Mouse (Mus musculus) ES-E14 (cell line): ENCODE results near the gene Nme9. TPM values are rescaled to one million over a fixed set of nuclear protein-coding genes. Genes with fewer than 3 reads are reported as not detected.

ENCODE experiments used
- DNase-seq: peaks from one replicate; pipeline ENCODE4 v3.0.0-alpha.2; 2013; ENCODE audit warnings: low read depth, low spot score
- H3K27ac ChIP-seq: 2 replicates; pipeline ENCODE4 v1.5.1; 2012; ENCODE audit warnings: low read depth, mild to moderate bottlenecking, low read length, moderate library complexity, mixed read lengths; ENCODE audit not compliant: poor library complexity, insufficient read depth, severe bottlenecking
- H3K36me3 ChIP-seq: 2 replicates; pipeline ENCODE4 v1.6.1; 2012; ENCODE audit warnings: mild to moderate bottlenecking, low read length, moderate library complexity, mixed read lengths; ENCODE audit not compliant: control insufficient read depth, poor library complexity, insufficient read depth, severe bottlenecking
- H3K4me1 ChIP-seq, 2 experiments: fragments of 150-350 bp in 1 of 2; sonication (generic) in 1 of 2; 2 replicates each; pipeline ENCODE4 v1.6.1; 2012; ENCODE audit warnings: low read length in 2 of 2, mild to moderate bottlenecking in 1 of 2, mixed read lengths in 1 of 2; ENCODE audit not compliant: control insufficient read depth in 2 of 2, insufficient read depth in 2 of 2, poor library complexity in 1 of 2
- H3K4me3 ChIP-seq, 2 experiments: fragments of 150-350 bp in 1 of 2; sonication (generic) in 1 of 2; 2 replicates each; pipeline ENCODE4 v1.5.1; 2012; ENCODE audit warnings: low read length in 2 of 2, low read depth in 1 of 2, mild to moderate bottlenecking in 1 of 2, mixed read lengths in 1 of 2; ENCODE audit not compliant: insufficient read depth in 1 of 2, poor library complexity in 1 of 2, severe bottlenecking in 1 of 2
- H3K9ac ChIP-seq: 2 replicates; pipeline ENCODE4 v1.6.1; 2012; ENCODE audit warnings: low read depth, mild to moderate bottlenecking, low read length, mixed read lengths; ENCODE audit not compliant: poor library complexity, insufficient read depth, severe bottlenecking
- H3K9me3 ChIP-seq: fragments of 150-350 bp; sonication (generic); 2 replicates; pipeline ENCODE4 v1.6.1; 2012; ENCODE audit warnings: low read depth, mild to moderate bottlenecking, low read length; ENCODE audit not compliant: control insufficient read depth, insufficient read depth
- CHD2 ChIP-seq: IDR thresholded peaks from 2 replicates; pipeline ENCODE4 v1.6.1; 2014; ENCODE audit warnings: mild to moderate bottlenecking, low read depth, low read length, inconsistent platforms
- HCFC1 ChIP-seq: IDR thresholded peaks from 2 replicates; pipeline ENCODE4 v1.6.1; 2012; ENCODE audit warnings: low read length, inconsistent platforms, borderline replicate concordance; ENCODE audit not compliant: insufficient read depth
- MAFK ChIP-seq: IDR thresholded peaks from 2 replicates; pipeline ENCODE4 v1.6.1; 2014; ENCODE audit warnings: mild to moderate bottlenecking, low read depth, low read length, inconsistent platforms; ENCODE audit not compliant: insufficient read depth
- ZC3H11A ChIP-seq: IDR thresholded peaks from 2 replicates; pipeline ENCODE4 v1.6.1; 2012; ENCODE audit warnings: low read depth, mild to moderate bottlenecking, inconsistent platforms, low read length, borderline replicate concordance
- ZNF384 ChIP-seq: IDR thresholded peaks from 2 replicates; pipeline ENCODE4 v1.6.1; 2012; ENCODE audit warnings: low read depth, low read length, inconsistent platforms
- in situ Hi-C, 2 experiments: fragments of 600-800 bp; cut with MboI; formaldehyde crosslinking; loops; one replicate each; pipeline ENCODE4 v1.15.1; 2025; ENCODE audit warnings: low sequenced_read_pairs in 2 of 2, inconsistent platforms in 1 of 2; ENCODE audit not compliant: unreplicated experiment in 2 of 2
- total RNA-seq: library from RNA; depleted of rRNA; stranded (reverse); fragments of 300-350 nt; gene quantifications from 2 replicates; pipeline ENCODE4 v1.2.3, GENCODE M21; 2012

The Nme9 gene
- total RNA-seq, 1 experiment: not detected

- Histone ChIP-seq H3K27ac (no peak overlapping the region), H3K9ac (no peak overlapping the region), H3K4me3 (no peak overlapping the region), H3K36me3 (no peaks in the 10 kb centered on the region), H3K4me1 (peaks cover 16 to 19% of the 10 kb centered on the region in 2 experiments), H3K9me3 (no peaks in the 10 kb centered on the region)
- DNase-seq: no peak
- no peak for TF ChIP-seq ZC3H11A
- TF ChIP-seq HCFC1: no peak
- TF ChIP-seq MAFK: no peak
- TF ChIP-seq CHD2: no peak
- TF ChIP-seq ZNF384: no peak
- in situ Hi-C loops: no loop called here
Observed at GRCm38 (mm10) chr9:99430806-99431205, 20.5 kb upstream of the Nme9 start.

- DNase-seq: no peak
- in situ Hi-C loops: no loop called here
- H3K9ac ChIP-seq: no peak overlapping the region
- H3K27ac ChIP-seq: no peak overlapping the region
- no peaks in the 10 kb centered on the region for H3K36me3 ChIP-seq
- H3K9me3 ChIP-seq: no peaks in the 10 kb centered on the region
- H3K4me3 ChIP-seq: no peak overlapping the region
- peaks cover 15 to 19% of the 10 kb centered on the region in 2 experiments for H3K4me1 ChIP-seq
- no peak for TF ChIP-seq HCFC1
- TF ChIP-seq CHD2: no peak
- TF ChIP-seq MAFK: no peak
- TF ChIP-seq ZC3H11A: no peak
- TF ChIP-seq ZNF384: no peak
Observed at GRCm38 (mm10) chr9:99431346-99431745, 19.9 kb upstream of the Nme9 start.

GRCm38 (mm10) chr9:99431963-99432362 is 19.3 kb upstream of the Nme9 start:
- Histone ChIP-seq H3K9me3 (no peaks in the 10 kb centered on the region), H3K4me3 (no peak overlapping the region), H3K36me3 (no peaks in the 10 kb centered on the region), H3K4me1 (peaks cover 15 to 18% of the 10 kb centered on the region in 2 experiments), H3K9ac (no peak overlapping the region), H3K27ac (no peak overlapping the region)
- no peak for DNase-seq
- no peak for TF ChIP-seq ZNF384
- TF ChIP-seq HCFC1: no peak
- no peak for TF ChIP-seq MAFK
- no peak for TF ChIP-seq CHD2
- TF ChIP-seq ZC3H11A: no peak
- in situ Hi-C loops: no loop called here

GRCm38 (mm10) chr9:99432478-99432877 is 18.8 kb upstream of the Nme9 start:
- Histone ChIP-seq H3K4me3 (no peak overlapping the region), H3K36me3 (no peaks in the 10 kb centered on the region), H3K9me3 (no peaks in the 10 kb centered on the region), H3K9ac (no peak overlapping the region), H3K4me1 (peaks cover 15 to 18% of the 10 kb centered on the region in 2 experiments), H3K27ac (no peak overlapping the region)
- no peak for DNase-seq
- TF ChIP-seq ZNF384 (no peak), ZC3H11A (no peak), HCFC1 (no peak)
- in situ Hi-C loops: no loop called here
